Mouse (Mus musculus): Measurements from ENCODE around the gene Fam207a.

Fam207a gene

GRCm38 (mm10) chr10:77455251-77456010, 60.2 kb downstream of the Fam207a start:
- DNase-seq (ENCODE audit: low read depth), result no peak

- no peak for DNase-seq (ENCODE audit: low read depth)
Observed at GRCm38 (mm10) chr10:77454795-77455194, 60.8 kb downstream of the Fam207a start.

- DNase-seq (ENCODE audit: low read depth), result no peak
Observed at GRCm38 (mm10) chr10:77451822-77452221, 63.8 kb downstream of the Fam207a start.

- DNase-seq (ENCODE audit: low read depth), result no peak
Observed at GRCm38 (mm10) chr10:77450159-77450464, 65.5 kb downstream of the Fam207a start.

- DNase-seq (ENCODE audit: low read depth), result no peak
Observed at GRCm38 (mm10) chr10:77449315-77450158, 66.0 kb downstream of the Fam207a start.

GRCm38 (mm10) chr10:77448698-77449247, 66.8 kb downstream of the Fam207a start:
- no peak for DNase-seq (ENCODE audit: low read depth)

GRCm38 (mm10) chr10:77448209-77448608, 67.4 kb downstream of the Fam207a start:
- DNase-seq (ENCODE audit: low read depth), result no peak

- no peak for DNase-seq (ENCODE audit: low read depth)
Observed at GRCm38 (mm10) chr10:77447755-77448154, 67.8 kb downstream of the Fam207a start.

- no peak for DNase-seq (ENCODE audit: low read depth)
Observed at GRCm38 (mm10) chr10:77442250-77442649, 73.3 kb downstream of the Fam207a start.

GRCm38 (mm10) chr10:77441812-77442211, 73.8 kb downstream of the Fam207a start:
- DNase-seq (ENCODE audit: low read depth), result no peak

GRCm38 (mm10) chr10:77440841-77441755, 74.5 kb downstream of the Fam207a start:
- no peak for DNase-seq (ENCODE audit: low read depth)

GRCm38 (mm10) chr10:77440286-77440685, 75.3 kb downstream of the Fam207a start:
- DNase-seq (ENCODE audit: low read depth), result no peak

GRCm38 (mm10) chr10:77439026-77439425, 76.6 kb downstream of the Fam207a start:
- DNase-seq (ENCODE audit: low read depth), result no peak

GRCm38 (mm10) chr10:77438021-77438420, 77.6 kb downstream of the Fam207a start:
- no peak for DNase-seq (ENCODE audit: low read depth)
